Mouse (Mus musculus) liver, embryonic 16.5 days (tissue): ENCODE results near the gene Eef2kmt. TPM values are rescaled to one million over a fixed set of nuclear protein-coding genes. Genes with fewer than 3 reads are reported as not detected.
A peak's percentile ranks its signal among the peaks of the same experiment; 100 is the strongest.

Source experiments
- ATAC-seq: fragments of 200-750 bp; cut with Nextera tagmentation; 2 replicates; pipeline ENCODE4 v1.8.0; 2017; ENCODE audit warnings: low read depth, mild to moderate bottlenecking, moderate number of reproducible peaks, moderate library complexity
- H3K27ac ChIP-seq: fragments of 300-500 bp; sonication (generic); 2 replicates; pipeline ENCODE4 v1.5.1; 2014; ENCODE audit warnings: mild to moderate bottlenecking, low read length
- H3K27me3 ChIP-seq: fragments of 300-500 bp; sonication (generic); 2 replicates; pipeline ENCODE4 v1.6.1; 2014; ENCODE audit warnings: low read depth, low read length, mixed read lengths; ENCODE audit not compliant: control insufficient read depth, insufficient read depth
- H3K36me3 ChIP-seq: fragments of 300-500 bp; sonication (generic); 2 replicates; pipeline ENCODE4 v1.6.1; 2014; ENCODE audit warnings: mild to moderate bottlenecking; ENCODE audit not compliant: control insufficient read depth, insufficient read depth
- H3K4me1 ChIP-seq: fragments of 300-500 bp; sonication (generic); 2 replicates; pipeline ENCODE4 v1.6.1; 2014; ENCODE audit warnings: low read depth, low read length, mixed read lengths; ENCODE audit not compliant: control insufficient read depth
- H3K4me2 ChIP-seq: fragments of 300-500 bp; sonication (generic); 2 replicates; pipeline ENCODE4 v1.6.1; 2014; ENCODE audit warnings: low read depth, low read length, mixed read lengths
- H3K4me3 ChIP-seq: fragments of 300-500 bp; sonication (generic); 2 replicates; pipeline ENCODE4 v1.5.1; 2014; ENCODE audit warnings: low read depth, mild to moderate bottlenecking, low read length
- H3K9ac ChIP-seq: fragments of 300-500 bp; sonication (generic); 2 replicates; pipeline ENCODE4 v1.6.1; 2014; ENCODE audit warnings: low read depth, low read length
- H3K9me3 ChIP-seq: fragments of 300-500 bp; sonication (generic); replicated peaks from 2 replicates; pipeline ENCODE4 v1.6.1; 2016; ENCODE audit warnings: low read length; ENCODE audit not compliant: control insufficient read depth
- WGBS: fragments of 180-500 bp; shearing (Covaris S2); extraction: QIAGEN DNeasy Blood & Tissue Kit; methylation state at CpG from one replicate; pipeline ENCODE4 v1.1.7; 2014; ENCODE audit not compliant: insufficient replicate concordance; 5-methylcytosine and 5-hydroxymethylcytosine counted together
- polyA plus RNA-seq: library from polyadenylated mRNA; unstranded; fragments of >200 nt; fragmentation: Nextera tagmentation; extraction: Ambion mirVana; gene quantifications from 2 replicates; pipeline ENCODE4 v1.2.1, GENCODE M21; 2015

Gene Eef2kmt
- polyA plus RNA-seq, 1 experiment from 2014 or later: 8.5 TPM

DNA sequence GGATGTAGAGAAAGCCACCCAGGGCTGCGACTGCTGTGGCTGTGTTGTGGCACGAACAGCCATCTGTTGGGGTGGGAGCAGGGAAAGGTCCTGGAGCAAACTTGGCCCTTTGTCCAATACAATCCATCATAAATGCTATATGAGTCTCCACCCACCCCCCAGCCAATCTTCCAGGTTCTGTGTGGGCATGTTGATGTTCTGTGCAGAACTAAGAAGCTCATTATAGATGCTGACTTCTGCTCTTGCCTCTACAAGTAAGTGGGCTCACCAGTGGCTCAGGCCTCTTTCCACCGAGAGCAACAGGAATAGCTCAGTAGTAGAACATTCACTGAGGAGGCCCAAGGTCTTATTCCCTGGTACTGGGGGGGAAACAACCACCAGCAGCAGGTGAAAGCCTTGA is 43.6 kb downstream of the Eef2kmt start:
- WGBS: 71% methylated on average over 3 of the region's 3 CpGs
- no peaks in the 10 kb centered on the region for H3K27me3 ChIP-seq
- H3K4me3 ChIP-seq: no peak overlapping the region
- H3K9ac ChIP-seq: no peak overlapping the region
- no peaks in the 10 kb centered on the region for H3K4me1 ChIP-seq
- no peaks in the 10 kb centered on the region for H3K9me3 ChIP-seq
- H3K27ac ChIP-seq: no peak overlapping the region
- H3K36me3 ChIP-seq: no peaks in the 10 kb centered on the region
- ATAC-seq: no peak
- H3K4me2 ChIP-seq: no peak overlapping the region

- no peaks in the 10 kb centered on the region for H3K4me1 ChIP-seq
- no peak overlapping the region for H3K9ac ChIP-seq
- no peaks in the 10 kb centered on the region for H3K27me3 ChIP-seq
- no peak overlapping the region for H3K4me3 ChIP-seq
- ATAC-seq: no peak
- H3K27ac ChIP-seq: no peak overlapping the region
- no peaks in the 10 kb centered on the region for H3K36me3 ChIP-seq
- no peaks in the 10 kb centered on the region for H3K9me3 ChIP-seq
- WGBS: 19% methylated on average over 2 of the region's 2 CpGs
- H3K4me2 ChIP-seq: no peak overlapping the region
Measured at GRCm38 (mm10) chr16:5210365-5210764, 45.4 kb downstream of the Eef2kmt start.

- Histone ChIP-seq H3K36me3 (no peaks in the 10 kb centered on the region; the same call in 1 of the 2 replicates), H3K4me3 (no peak overlapping the region), H3K27me3 (no peaks in the 10 kb centered on the region), H3K4me2 (no peak overlapping the region), H3K9ac (no peak overlapping the region), H3K4me1 (peaks cover 7% of the 10 kb centered on the region), H3K9me3 (no peaks in the 10 kb centered on the region), H3K27ac (no peak overlapping the region)
- ATAC-seq: no peak
- WGBS: 52% methylated on average over 5 of the region's 5 CpGs
Measured at GRCm38 (mm10) chr16:5206051-5206450, 49.7 kb downstream of the Eef2kmt start.

DNA sequence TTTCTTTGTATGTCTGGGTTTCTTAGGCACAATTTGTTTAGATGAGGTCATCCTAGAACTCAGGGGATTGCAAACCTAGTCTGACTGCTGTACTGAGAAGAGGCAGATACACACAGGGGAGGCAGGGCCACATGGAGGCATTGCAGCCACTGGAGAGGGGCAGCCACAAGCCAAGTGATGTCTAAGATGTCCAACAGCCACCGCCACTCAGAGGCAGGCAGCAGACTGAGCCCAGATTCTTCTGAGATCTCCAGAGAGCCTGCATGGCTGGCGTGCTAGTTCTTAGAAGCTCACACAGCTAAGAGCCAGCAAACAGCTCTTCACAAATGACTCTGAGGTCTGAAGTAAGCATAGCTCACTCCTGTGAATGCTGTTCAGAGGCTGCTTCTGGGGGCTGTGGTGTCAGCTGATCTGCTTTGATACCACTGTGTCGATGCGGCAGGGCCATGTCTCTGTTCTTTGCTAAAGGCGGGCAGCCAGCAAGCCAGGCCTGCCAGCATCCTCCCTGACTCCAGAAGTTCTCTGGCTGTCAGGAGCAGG is 50.3 kb downstream of the Eef2kmt start:
- peaks cover 7% of the 10 kb centered on the region for H3K4me1 ChIP-seq
- H3K9ac ChIP-seq: no peak overlapping the region
- no peaks in the 10 kb centered on the region; the same call in 1 of the 2 replicates for H3K36me3 ChIP-seq
- 77% methylated on average over 5 of the region's 5 CpGs for WGBS
- no peak overlapping the region for H3K27ac ChIP-seq
- ATAC-seq: no peak
- no peak overlapping the region for H3K4me3 ChIP-seq
- H3K4me2 ChIP-seq: no peak overlapping the region
- no peaks in the 10 kb centered on the region for H3K27me3 ChIP-seq
- no peaks in the 10 kb centered on the region for H3K9me3 ChIP-seq

- peaks cover 7% of the 10 kb centered on the region for H3K4me1 ChIP-seq
- H3K9ac ChIP-seq: peak within 1 kb of the TSS; percentile 73
- H3K36me3 ChIP-seq: peaks cover 5% of the 10 kb centered on the region
- H3K9me3 ChIP-seq: no peaks in the 10 kb centered on the region
- no peaks in the 10 kb centered on the region for H3K27me3 ChIP-seq
- H3K4me3 ChIP-seq: peak within 1 kb of the TSS; percentile 80
- H3K27ac ChIP-seq: peak within 1 kb of the TSS; percentile 33; the same call in 1 of the 2 replicates
- ATAC-seq: peak; percentile 73
- WGBS: 3% methylated on average over 40 of the region's 40 CpGs
- peak within 1 kb of the TSS; percentile 93 for H3K4me2 ChIP-seq
Measured at GRCm38 (mm10) chr16:5203668-5204433, 51.9 kb downstream of the Eef2kmt start, which contains the start of gene Nagpa. Gene Nagpa, minus strand, starts transcription at chr16:5204012.

DNA sequence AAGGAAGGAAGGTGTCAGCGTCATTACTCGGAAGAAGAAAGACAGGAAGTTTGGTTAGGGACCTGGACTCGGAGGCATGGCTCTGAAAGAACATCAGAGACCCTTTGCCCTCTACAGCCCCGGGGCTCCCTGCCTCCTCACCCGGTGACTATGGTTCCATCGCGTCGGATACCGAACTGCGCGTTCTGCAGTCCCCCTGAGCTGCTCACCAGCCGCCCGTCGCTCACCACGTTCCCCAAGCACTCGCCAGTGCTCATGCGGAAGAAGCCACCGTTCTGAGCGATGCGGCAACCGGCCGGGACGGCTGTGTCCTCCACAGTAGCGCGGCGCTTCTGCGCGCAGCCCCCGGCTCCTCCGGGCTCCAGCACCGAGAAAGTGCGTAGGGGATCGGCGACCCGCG is 52.6 kb downstream of the Eef2kmt start:
- Histone ChIP-seq H3K9ac (peak overlapping the region; percentile 73), H3K36me3 (peaks cover 5% of the 10 kb centered on the region), H3K27ac (peak overlapping the region; percentile 33; the same call in 1 of the 2 replicates), H3K4me3 (peak overlapping the region; percentile 80), H3K4me2 (peak overlapping the region; percentile 93), H3K9me3 (no peaks in the 10 kb centered on the region), H3K4me1 (peaks cover 7% of the 10 kb centered on the region), H3K27me3 (no peaks in the 10 kb centered on the region)
- under 1% methylated on average over 36 of the region's 36 CpGs for WGBS
- ATAC-seq: peak; percentile 42

GRCm38 (mm10) chr16:5202681-5203080 is 53.1 kb downstream of the Eef2kmt start:
- Histone ChIP-seq H3K4me3 (peak overlapping the region; percentile 80), H3K9me3 (no peaks in the 10 kb centered on the region), H3K9ac (peak overlapping the region; percentile 73; the same call in 1 of the 2 replicates), H3K4me1 (peaks cover 7% of the 10 kb centered on the region), H3K4me2 (peak overlapping the region; percentile 93), H3K27ac (peak overlapping the region; percentile 29; the same call in 1 of the 2 replicates), H3K27me3 (no peaks in the 10 kb centered on the region), H3K36me3 (peaks cover 5% of the 10 kb centered on the region)
- 12% methylated on average over 4 of the region's 4 CpGs for WGBS
- no peak for ATAC-seq

- 18% methylated on average over 6 of the region's 6 CpGs for WGBS
- no peak for ATAC-seq
- H3K9me3 ChIP-seq: no peaks in the 10 kb centered on the region
Measured at GRCm38 (mm10) chr16:5195080-5195479, 60.7 kb downstream of the Eef2kmt start.

More at GRCm38 (mm10) chr16:5195080-5195479, 60.7 kb downstream of the Eef2kmt start:
- Histone ChIP-seq H3K9ac (no peak overlapping the region), H3K36me3 (peaks cover 5% of the 10 kb centered on the region), H3K27ac (no peak overlapping the region), H3K27me3 (no peaks in the 10 kb centered on the region), H3K4me3 (no peak overlapping the region), H3K4me2 (no peak overlapping the region), H3K4me1 (no peaks in the 10 kb centered on the region)
